Comparison of ENCODE assay signal across 8 mouse cellular contexts in the genomic region with DNA sequence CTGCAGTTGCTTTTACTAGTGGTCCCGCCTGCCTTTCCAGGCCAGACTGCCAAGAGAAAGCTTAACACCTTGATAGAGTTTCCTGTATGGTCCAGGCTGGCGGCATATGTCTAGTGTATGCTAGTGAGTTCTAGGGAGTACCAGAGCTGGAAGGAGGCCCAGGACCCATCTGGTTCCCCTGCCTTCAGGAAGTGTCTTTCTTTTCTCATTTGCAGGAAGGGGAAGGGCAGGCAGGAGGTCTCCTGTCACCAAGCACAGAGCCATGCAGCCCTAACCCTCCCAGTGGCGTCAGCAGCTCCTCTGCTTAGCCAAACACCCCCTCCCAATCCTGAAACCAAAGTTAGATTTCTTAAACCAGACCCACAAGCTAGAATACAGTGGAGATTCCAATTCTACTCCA. TPM values are rescaled to one million over a fixed set of nuclear protein-coding genes. Genes with fewer than 3 reads are reported as not detected.
A peak's percentile ranks its signal among the peaks of the same experiment; 100 is the strongest.
DNase-seq lines count a peak whose midpoint lies in the region; ATAC-seq lines count a peak whose summit lies in the region.
"Had no signal": no experiment of that assay in that cellular context is flagged by ENCODE, and none has a peak within 500 bp of the region (broad histone marks: within the 10 kb centered on the region; RNA-seq: fewer than 3 reads in every experiment).

No protein-coding gene starts in this region.

- intact Hi-C loops in heart, postnatal 25 days (cut with DNase I): loop anchor here (2.0 kb wide), 1 partner anchor 27 kb away; the partner anchor contains the start of gene 4833427G06Rik

- H3K36me3 ChIP-seq in embryonic facial prominence, embryonic 12.5 days: no peaks in the 10 kb centered on the region
- H3K36me3 ChIP-seq in megakaryocyte, embryonic 14.5 days (replicated peaks; ENCODE audit: low read length): peaks cover 42% of the 10 kb centered on the region

- H3K27ac ChIP-seq in embryonic facial prominence, embryonic 12.5 days: no peak overlapping the region; the same call in 1 of the 2 replicates

- H3K9ac ChIP-seq in embryonic facial prominence, embryonic 12.5 days: no peak overlapping the region; the same call in 1 of the 2 replicates

- 0 out of 2 replicates have a peak, but pooled peaks cover 3% of the 10 kb centered on the region for H3K27me3 ChIP-seq in embryonic facial prominence, embryonic 12.5 days
- no peaks in the 10 kb centered on the region for H3K27me3 ChIP-seq in megakaryocyte, embryonic 14.5 days (replicated peaks)

- peaks cover 8% of the 10 kb centered on the region; the same call in 1 of the 2 replicates for H3K4me1 ChIP-seq in embryonic facial prominence, embryonic 12.5 days
- H3K4me1 ChIP-seq in megakaryocyte, embryonic 14.5 days: peaks cover 46% of the 10 kb centered on the region

- H3K4me3 ChIP-seq in embryonic facial prominence, embryonic 12.5 days: peak overlapping the region; percentile 45
- peak overlapping the region; percentile 93 for H3K4me3 ChIP-seq in megakaryocyte, embryonic 14.5 days (replicated peaks)

- H3K9me3 ChIP-seq in embryonic facial prominence, embryonic 12.5 days: no peaks in the 10 kb centered on the region
- no peaks in the 10 kb centered on the region for H3K9me3 ChIP-seq in megakaryocyte, embryonic 14.5 days

- DNase-seq in 416B (ENCODE audit: low read depth) (peak; percentile 55), MN1 (ENCODE audit: low spot score) (peak; percentile 24)
- DNase-seq in heart, postnatal 25 days (ENCODE audit: low spot score): peak; percentile 19
- DNase-seq in layer of hippocampus, postnatal 10 days (ENCODE audit: low spot score in 2 of 2): peak; percentile 12 to 17

- peak overlapping the region; percentile 78 for H3K4me2 ChIP-seq in embryonic facial prominence, embryonic 12.5 days (replicated peaks)

- ATAC-seq in embryonic facial prominence, embryonic 12.5 days (ENCODE audit: insufficient number of reproducible peaks, insufficient read depth, low FRiP score, low TSS enrichment): no peak
- no peak for ATAC-seq in monocyte, adult 5-6 weeks (replicated peaks; ENCODE audit: insufficient number of reproducible peaks, low FRiP score, low TSS enrichment, poor library complexity, severe bottlenecking)

- WGBS in embryonic facial prominence, embryonic 12.5 days: 14% methylated on average over 3 of the region's 3 CpGs

RNA-seq across cellular contexts. Expression of gene Layn, which starts 1.1 kb away (rescaled TPM):
- polyA plus RNA-seq in embryonic facial prominence, embryonic 12.5 days (2016; fragmentation: Nextera tagmentation; extraction: Ambion mirVana): 3.5 and 5.1 TPM in 2 replicates
- 1 to 10 TPM; 6.0 to 7.0 TPM for total RNA-seq in heart, postnatal 25 days (2021)
- total RNA-seq in layer of hippocampus, postnatal 10 days (2021): 1 to 10 TPM; 6.3 to 7.9 TPM
- 5.9 and 16.2 TPM in 2 replicates for polyA plus RNA-seq in megakaryocyte, embryonic 14.5 days (2012; ENCODE audit: insufficient read depth, low replicate concordance)
- 0.43 to 6.0 TPM in 2 of 3 replicates, not detected in the other for total RNA-seq in monocyte, adult 5-6 weeks (2017)

RNA-seq across cellular contexts. Expression of gene Btg4, which starts 15.1 kb away (rescaled TPM):
- polyA plus RNA-seq in embryonic facial prominence, embryonic 12.5 days (2016; fragmentation: Nextera tagmentation; extraction: Ambion mirVana): not detected in 2 replicates
- not detected for total RNA-seq in heart, postnatal 25 days (2021)
- total RNA-seq in layer of hippocampus, postnatal 10 days (2021): not detected
- polyA plus RNA-seq in megakaryocyte, embryonic 14.5 days (2012; ENCODE audit: insufficient read depth, low replicate concordance): not detected in 2 replicates
- total RNA-seq in monocyte, adult 5-6 weeks (2017): 0.78 TPM in 1 of 3 replicates, not detected in the others
- total RNA-seq: gastrocnemius, postnatal 4 days had no signal

RNA-seq across cellular contexts. Expression of gene 4833427G06Rik, which starts 26.1 kb away (rescaled TPM):
- 0.17 TPM in 1 of 2 replicates, not detected in the other for polyA plus RNA-seq in embryonic facial prominence, embryonic 12.5 days (2016; fragmentation: Nextera tagmentation; extraction: Ambion mirVana)
- not detected for total RNA-seq in heart, postnatal 25 days (2021)
- total RNA-seq in layer of hippocampus, postnatal 10 days (2021): under 1 TPM; 0.58 to 0.75 TPM
- not detected in 2 replicates for polyA plus RNA-seq in megakaryocyte, embryonic 14.5 days (2012; ENCODE audit: insufficient read depth, low replicate concordance)
- total RNA-seq in monocyte, adult 5-6 weeks (2017): not detected in 3 replicates
- total RNA-seq: gastrocnemius, postnatal 4 days had no signal
